Mouse (Mus musculus) heart, embryonic 15.5 days (tissue): ENCODE data around the gene Hormad2. TPM values are rescaled to one million over a fixed set of nuclear protein-coding genes. Genes with fewer than 3 reads are reported as not detected.

Experiments used
- ATAC-seq: fragments of 200-750 bp; cut with Nextera tagmentation; replicated peaks from 2 replicates; pipeline ENCODE4 v1.8.0; 2017; ENCODE audit warnings: low read depth, moderate TSS enrichment; ENCODE audit not compliant: insufficient number of reproducible peaks, insufficient read depth, low FRiP score
- H3K27ac ChIP-seq: fragments of 300-500 bp; sonication (generic); 2 replicates; pipeline ENCODE4 v1.5.1; 2015; ENCODE audit warnings: mild to moderate bottlenecking, inconsistent platforms
- H3K27me3 ChIP-seq: fragments of 300-500 bp; sonication (generic); 2 replicates; pipeline ENCODE4 v1.6.1; 2015; ENCODE audit warnings: inconsistent platforms
- H3K36me3 ChIP-seq: fragments of 300-500 bp; sonication (generic); 2 replicates; pipeline ENCODE4 v1.6.1; 2015; ENCODE audit warnings: mild to moderate bottlenecking, inconsistent platforms
- H3K4me1 ChIP-seq: fragments of 300-500 bp; sonication (generic); replicated peaks from 2 replicates; pipeline ENCODE4 v1.6.1; 2015; ENCODE audit warnings: inconsistent platforms
- H3K4me2 ChIP-seq: fragments of 300-500 bp; sonication (generic); 2 replicates; pipeline ENCODE4 v1.6.1; 2015; ENCODE audit warnings: inconsistent platforms, mild to moderate bottlenecking, moderate library complexity
- H3K4me3 ChIP-seq: fragments of 300-500 bp; sonication (generic); 2 replicates; pipeline ENCODE4 v1.5.1; 2015; ENCODE audit warnings: mild to moderate bottlenecking, inconsistent platforms
- H3K9ac ChIP-seq: fragments of 300-500 bp; sonication (generic); 2 replicates; pipeline ENCODE4 v1.6.1; 2015; ENCODE audit warnings: mild to moderate bottlenecking, inconsistent platforms
- H3K9me3 ChIP-seq: fragments of 300-500 bp; sonication (generic); replicated peaks from 2 replicates; pipeline ENCODE4 v1.6.1; 2016; ENCODE audit warnings: inconsistent platforms
- WGBS: fragments of 180-500 bp; shearing (Covaris S2); methylation state at CpG from one replicate; pipeline ENCODE4 v1.1.7; 2015; ENCODE audit warnings: mixed read lengths; 5-methylcytosine and 5-hydroxymethylcytosine counted together
- polyA plus RNA-seq: library from polyadenylated mRNA; unstranded; fragments of >200 nt; fragmentation: Nextera tagmentation; extraction: Ambion mirVana; gene quantifications from 2 replicates; pipeline ENCODE4 v1.2.1, GENCODE M21; 2015

The Hormad2 gene
- polyA plus RNA-seq, 1 experiment from 2014 or later: 0.06 TPM

- ATAC-seq: no peak
- Histone ChIP-seq H3K27ac (no peak overlapping the region), H3K4me3 (no peak overlapping the region), H3K4me1 (peaks cover 12% of the 10 kb centered on the region; the same call in 1 of the 2 replicates), H3K9me3 (no peaks in the 10 kb centered on the region), H3K4me2 (no peak overlapping the region), H3K36me3 (no peaks in the 10 kb centered on the region), H3K27me3 (no peaks in the 10 kb centered on the region), H3K9ac (no peak overlapping the region)
- 74% methylated on average over 7 of the region's 7 CpGs for WGBS
Observed at GRCm38 (mm10) chr11:4403381-4403780, 37.5 kb downstream of the Hormad2 start.

- ATAC-seq: no peak
- Histone ChIP-seq H3K27me3 (no peaks in the 10 kb centered on the region), H3K27ac (no peak overlapping the region), H3K4me2 (no peak overlapping the region), H3K36me3 (no peaks in the 10 kb centered on the region), H3K9ac (no peak overlapping the region), H3K9me3 (no peaks in the 10 kb centered on the region), H3K4me1 (peaks cover 12% of the 10 kb centered on the region; the same call in 1 of the 2 replicates), H3K4me3 (no peak overlapping the region)
- 34% methylated on average over 5 of the region's 5 CpGs for WGBS
Observed at GRCm38 (mm10) chr11:4401251-4401650, 39.7 kb downstream of the Hormad2 start.

- Histone ChIP-seq H3K9ac (no peak overlapping the region), H3K27ac (no peak overlapping the region), H3K36me3 (no peaks in the 10 kb centered on the region), H3K9me3 (no peaks in the 10 kb centered on the region), H3K27me3 (no peaks in the 10 kb centered on the region), H3K4me3 (no peak overlapping the region), H3K4me2 (no peak overlapping the region), H3K4me1 (no peaks in the 10 kb centered on the region)
- no peak for ATAC-seq
Observed at GRCm38 (mm10) chr11:4394226-4394625, 46.7 kb downstream of the Hormad2 start.

GRCm38 (mm10) chr11:4388018-4388417, 52.9 kb downstream of the Hormad2 start:
- Histone ChIP-seq H3K4me2 (no peak overlapping the region), H3K27ac (no peak overlapping the region), H3K9me3 (no peaks in the 10 kb centered on the region), H3K4me3 (no peak overlapping the region), H3K4me1 (no peaks in the 10 kb centered on the region), H3K36me3 (no peaks in the 10 kb centered on the region), H3K9ac (no peak overlapping the region), H3K27me3 (no peaks in the 10 kb centered on the region)
- no peak for ATAC-seq
- 32% methylated on average over 2 of the region's 2 CpGs for WGBS

GRCm38 (mm10) chr11:4382321-4382720, 58.6 kb downstream of the Hormad2 start:
- no peak overlapping the region for H3K4me3 ChIP-seq
- no peak overlapping the region for H3K27ac ChIP-seq
- 89% methylated on average over 7 of the region's 7 CpGs for WGBS
- no peaks in the 10 kb centered on the region for H3K4me1 ChIP-seq
- no peaks in the 10 kb centered on the region for H3K9me3 ChIP-seq
- ATAC-seq: no peak
- H3K9ac ChIP-seq: no peak overlapping the region
- no peak overlapping the region for H3K4me2 ChIP-seq
- H3K27me3 ChIP-seq: no peaks in the 10 kb centered on the region
- H3K36me3 ChIP-seq: no peaks in the 10 kb centered on the region

- Histone ChIP-seq H3K4me3 (no peak overlapping the region), H3K4me2 (no peak overlapping the region), H3K9me3 (no peaks in the 10 kb centered on the region), H3K27me3 (no peaks in the 10 kb centered on the region), H3K27ac (no peak overlapping the region), H3K4me1 (no peaks in the 10 kb centered on the region), H3K9ac (no peak overlapping the region), H3K36me3 (no peaks in the 10 kb centered on the region)
- ATAC-seq: no peak
- 71% methylated on average over 4 of the region's 4 CpGs for whole genome bisulfite sequencing
Observed at GRCm38 (mm10) chr11:4379857-4380256, 61.0 kb downstream of the Hormad2 start.

- no peak overlapping the region for H3K9ac ChIP-seq
- 71% methylated on average over 4 of the region's 4 CpGs for WGBS
- no peaks in the 10 kb centered on the region for H3K27me3 ChIP-seq
- H3K4me1 ChIP-seq: no peaks in the 10 kb centered on the region
- H3K9me3 ChIP-seq: no peaks in the 10 kb centered on the region
- no peak overlapping the region for H3K4me2 ChIP-seq
- no peak overlapping the region for H3K4me3 ChIP-seq
- H3K27ac ChIP-seq: no peak overlapping the region
- no peak for ATAC-seq
- no peaks in the 10 kb centered on the region for H3K36me3 ChIP-seq
Observed at GRCm38 (mm10) chr11:4366389-4366788, 74.5 kb downstream of the Hormad2 start.

- H3K27me3 ChIP-seq: no peaks in the 10 kb centered on the region
- no peak overlapping the region for H3K9ac ChIP-seq
- H3K27ac ChIP-seq: no peak overlapping the region
- H3K9me3 ChIP-seq: 0 out of 2 replicates have a peak, but pooled peaks cover 3% of the 10 kb centered on the region
- H3K4me3 ChIP-seq: no peak overlapping the region
- no peaks in the 10 kb centered on the region for H3K36me3 ChIP-seq
- no peak for ATAC-seq
- no peaks in the 10 kb centered on the region for H3K4me1 ChIP-seq
- 47% methylated on average over 5 of the region's 5 CpGs for WGBS
- H3K4me2 ChIP-seq: no peak overlapping the region
Observed at GRCm38 (mm10) chr11:4355430-4355829, 85.5 kb downstream of the Hormad2 start.

- Histone ChIP-seq H3K27ac (no peak overlapping the region), H3K9me3 (no peaks in the 10 kb centered on the region), H3K4me3 (no peak overlapping the region), H3K4me1 (no peaks in the 10 kb centered on the region), H3K9ac (no peak overlapping the region), H3K4me2 (no peak overlapping the region), H3K27me3 (no peaks in the 10 kb centered on the region), H3K36me3 (no peaks in the 10 kb centered on the region)
- no peak for ATAC-seq
- 58% methylated on average over 3 of the region's 3 CpGs for WGBS
Observed at GRCm38 (mm10) chr11:4352637-4353036, 88.3 kb downstream of the Hormad2 start.

GRCm38 (mm10) chr11:4343926-4344325, 97.0 kb downstream of the Hormad2 start:
- WGBS: 45% methylated on average over 4 of the region's 4 CpGs
- no peaks in the 10 kb centered on the region for H3K27me3 ChIP-seq
- ATAC-seq: no peak
- H3K36me3 ChIP-seq: no peaks in the 10 kb centered on the region
- no peaks in the 10 kb centered on the region for H3K4me1 ChIP-seq
- H3K9ac ChIP-seq: no peak overlapping the region
- no peak overlapping the region for H3K4me3 ChIP-seq
- no peak overlapping the region for H3K27ac ChIP-seq
- H3K9me3 ChIP-seq: no peaks in the 10 kb centered on the region
- H3K4me2 ChIP-seq: no peak overlapping the region

- Histone ChIP-seq H3K9ac (no peak overlapping the region), H3K36me3 (no peaks in the 10 kb centered on the region), H3K4me2 (no peak overlapping the region), H3K4me3 (no peak overlapping the region), H3K27ac (no peak overlapping the region), H3K27me3 (no peaks in the 10 kb centered on the region), H3K4me1 (no peaks in the 10 kb centered on the region), H3K9me3 (no peaks in the 10 kb centered on the region)
- 68% methylated on average over 7 of the region's 7 CpGs for WGBS
- ATAC-seq: no peak
Observed at GRCm38 (mm10) chr11:4342027-4342426, 98.9 kb downstream of the Hormad2 start.

GRCm38 (mm10) chr11:4340109-4340779, 100.7 kb downstream of the Hormad2 start:
- Histone ChIP-seq H3K4me1 (no peaks in the 10 kb centered on the region), H3K36me3 (no peaks in the 10 kb centered on the region), H3K4me2 (no peak overlapping the region), H3K9ac (no peak overlapping the region), H3K9me3 (no peaks in the 10 kb centered on the region), H3K4me3 (no peak overlapping the region), H3K27me3 (no peaks in the 10 kb centered on the region), H3K27ac (no peak overlapping the region)
- ATAC-seq: no peak
- 73% methylated on average over 9 of the region's 9 CpGs for WGBS
